Mouse (Mus musculus): ENCODE results near the gene Cap2. TPM values are rescaled to one million over a fixed set of nuclear protein-coding genes. Genes with fewer than 3 reads are reported as not detected.

Gene Cap2
- polyA plus RNA-seq, 1 experiment from 2014 or later = 8.5 TPM

- ATAC-seq (ENCODE audit: insufficient number of reproducible peaks, insufficient read depth, low FRiP score, low read depth) = no peak
- H3K4me2 ChIP-seq (replicated peaks; ENCODE audit: low read depth, low read length) = no peak overlapping the region
- H3K27ac ChIP-seq (ENCODE audit: low read length) = no peak overlapping the region
- H3K36me3 ChIP-seq (ENCODE audit: control insufficient read depth, insufficient read depth, low read length) = no peaks in the 10 kb centered on the region
- 67% methylated on average over 4 of the region's 4 CpGs for WGBS
- no peak overlapping the region for H3K9ac ChIP-seq (replicated peaks; ENCODE audit: low read depth, low read length)
- H3K27me3 ChIP-seq (ENCODE audit: control insufficient read depth, insufficient read depth, low read length) = no peaks in the 10 kb centered on the region
- H3K4me1 ChIP-seq (ENCODE audit: control insufficient read depth, insufficient read depth, low read length) = no peaks in the 10 kb centered on the region
- no peaks in the 10 kb centered on the region for H3K9me3 ChIP-seq (ENCODE audit: control insufficient read depth, low read depth, low read length)
- no peak overlapping the region for H3K4me3 ChIP-seq (ENCODE audit: low read depth, low read length)
Measured at GRCm38 (mm10) chr13:46517211-46517685, 15.6 kb downstream of the Cap2 start.

GRCm38 (mm10) chr13:46521482-46521881 lies 19.8 kb downstream of the Cap2 start:
- Histone ChIP-seq H3K27ac (ENCODE audit: low read length) (no peak overlapping the region), H3K9me3 (ENCODE audit: control insufficient read depth, low read depth, low read length) (no peaks in the 10 kb centered on the region), H3K36me3 (ENCODE audit: control insufficient read depth, insufficient read depth, low read length) (no peaks in the 10 kb centered on the region), H3K4me2 (replicated peaks; ENCODE audit: low read depth, low read length) (no peak overlapping the region), H3K27me3 (ENCODE audit: control insufficient read depth, insufficient read depth, low read length) (no peaks in the 10 kb centered on the region), H3K4me3 (ENCODE audit: low read depth, low read length) (no peak overlapping the region), H3K4me1 (ENCODE audit: control insufficient read depth, insufficient read depth, low read length) (no peaks in the 10 kb centered on the region), H3K9ac (replicated peaks; ENCODE audit: low read depth, low read length) (no peak overlapping the region)
- WGBS = 79% methylated on average over 1 of the region's 1 CpGs
- no peak for ATAC-seq (ENCODE audit: insufficient number of reproducible peaks, insufficient read depth, low FRiP score, low read depth)

DNA sequence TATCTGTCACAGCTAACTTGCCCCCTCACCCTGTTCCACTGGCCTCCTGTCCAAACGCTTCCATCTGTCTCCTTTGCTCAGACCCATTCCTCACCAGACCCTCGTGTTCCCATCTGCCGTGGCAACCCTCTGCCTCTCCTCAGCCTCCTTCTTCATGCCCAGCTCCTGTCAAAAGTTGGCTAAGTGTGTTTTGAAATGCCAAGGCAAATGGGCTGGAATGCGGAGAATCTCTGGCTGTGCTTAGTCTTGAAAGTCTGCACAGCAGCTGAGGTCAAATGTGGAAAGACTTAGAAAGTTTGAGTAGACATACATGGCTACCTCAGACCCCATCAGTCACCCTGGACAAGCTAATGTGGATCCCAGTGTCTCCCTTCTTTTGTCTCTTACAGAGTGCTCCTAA lies 21.1 kb downstream of the Cap2 start:
- no peak overlapping the region for H3K4me3 ChIP-seq (ENCODE audit: low read depth, low read length)
- ATAC-seq (ENCODE audit: insufficient number of reproducible peaks, insufficient read depth, low FRiP score, low read depth) = no peak
- H3K27ac ChIP-seq (ENCODE audit: low read length) = no peak overlapping the region
- H3K27me3 ChIP-seq (ENCODE audit: control insufficient read depth, insufficient read depth, low read length) = no peaks in the 10 kb centered on the region
- H3K4me2 ChIP-seq (replicated peaks; ENCODE audit: low read depth, low read length) = no peak overlapping the region
- H3K36me3 ChIP-seq (ENCODE audit: control insufficient read depth, insufficient read depth, low read length) = no peaks in the 10 kb centered on the region
- no peaks in the 10 kb centered on the region for H3K4me1 ChIP-seq (ENCODE audit: control insufficient read depth, insufficient read depth, low read length)
- 33% methylated on average over 4 of the region's 4 CpGs for WGBS
- no peaks in the 10 kb centered on the region for H3K9me3 ChIP-seq (ENCODE audit: control insufficient read depth, low read depth, low read length)
- H3K9ac ChIP-seq (replicated peaks; ENCODE audit: low read depth, low read length) = no peak overlapping the region

- Histone ChIP-seq H3K4me2 (replicated peaks; ENCODE audit: low read depth, low read length) (no peak overlapping the region), H3K9ac (replicated peaks; ENCODE audit: low read depth, low read length) (no peak overlapping the region), H3K9me3 (ENCODE audit: control insufficient read depth, low read depth, low read length) (no peaks in the 10 kb centered on the region), H3K4me1 (ENCODE audit: control insufficient read depth, insufficient read depth, low read length) (no peaks in the 10 kb centered on the region), H3K27me3 (ENCODE audit: control insufficient read depth, insufficient read depth, low read length) (no peaks in the 10 kb centered on the region), H3K4me3 (ENCODE audit: low read depth, low read length) (no peak overlapping the region), H3K27ac (ENCODE audit: low read length) (no peak overlapping the region), H3K36me3 (ENCODE audit: control insufficient read depth, insufficient read depth, low read length) (no peaks in the 10 kb centered on the region)
- ATAC-seq (ENCODE audit: insufficient number of reproducible peaks, insufficient read depth, low FRiP score, low read depth) = no peak
- 30% methylated on average over 5 of the region's 5 CpGs for WGBS
Measured at GRCm38 (mm10) chr13:46523235-46523634, 21.6 kb downstream of the Cap2 start.

- H3K4me3 ChIP-seq (ENCODE audit: low read depth, low read length) = no peak overlapping the region
- ATAC-seq (ENCODE audit: insufficient number of reproducible peaks, insufficient read depth, low FRiP score, low read depth) = no peak
- H3K9ac ChIP-seq (replicated peaks; ENCODE audit: low read depth, low read length) = no peak overlapping the region
- 75% methylated on average over 12 of the region's 12 CpGs for WGBS
- H3K4me2 ChIP-seq (replicated peaks; ENCODE audit: low read depth, low read length) = no peak overlapping the region
- no peaks in the 10 kb centered on the region for H3K36me3 ChIP-seq (ENCODE audit: control insufficient read depth, insufficient read depth, low read length)
- H3K27ac ChIP-seq (ENCODE audit: low read length) = no peak overlapping the region
- H3K9me3 ChIP-seq (ENCODE audit: control insufficient read depth, low read depth, low read length) = no peaks in the 10 kb centered on the region
- no peaks in the 10 kb centered on the region for H3K27me3 ChIP-seq (ENCODE audit: control insufficient read depth, insufficient read depth, low read length)
- no peaks in the 10 kb centered on the region for H3K4me1 ChIP-seq (ENCODE audit: control insufficient read depth, insufficient read depth, low read length)
Measured at GRCm38 (mm10) chr13:46523712-46524111, 22.1 kb downstream of the Cap2 start.

GRCm38 (mm10) chr13:46525295-46526255 lies 23.9 kb downstream of the Cap2 start:
- no peaks in the 10 kb centered on the region for H3K9me3 ChIP-seq (ENCODE audit: control insufficient read depth, low read depth, low read length)
- no peak overlapping the region for H3K4me3 ChIP-seq (ENCODE audit: low read depth, low read length)
- no peaks in the 10 kb centered on the region for H3K27me3 ChIP-seq (ENCODE audit: control insufficient read depth, insufficient read depth, low read length)
- H3K4me1 ChIP-seq (ENCODE audit: control insufficient read depth, insufficient read depth, low read length) = no peaks in the 10 kb centered on the region
- no peaks in the 10 kb centered on the region for H3K36me3 ChIP-seq (ENCODE audit: control insufficient read depth, insufficient read depth, low read length)
- 85% methylated on average over 18 of the region's 18 CpGs for WGBS
- H3K9ac ChIP-seq (replicated peaks; ENCODE audit: low read depth, low read length) = no peak overlapping the region
- no peak for ATAC-seq (ENCODE audit: insufficient number of reproducible peaks, insufficient read depth, low FRiP score, low read depth)
- no peak overlapping the region for H3K27ac ChIP-seq (ENCODE audit: low read length)
- no peak overlapping the region for H3K4me2 ChIP-seq (replicated peaks; ENCODE audit: low read depth, low read length)

- Histone ChIP-seq H3K27ac (ENCODE audit: low read length) (no peak overlapping the region), H3K4me1 (ENCODE audit: control insufficient read depth, insufficient read depth, low read length) (no peaks in the 10 kb centered on the region), H3K4me3 (ENCODE audit: low read depth, low read length) (no peak overlapping the region), H3K9ac (replicated peaks; ENCODE audit: low read depth, low read length) (no peak overlapping the region), H3K27me3 (ENCODE audit: control insufficient read depth, insufficient read depth, low read length) (no peaks in the 10 kb centered on the region), H3K4me2 (replicated peaks; ENCODE audit: low read depth, low read length) (no peak overlapping the region), H3K36me3 (ENCODE audit: control insufficient read depth, insufficient read depth, low read length) (no peaks in the 10 kb centered on the region), H3K9me3 (ENCODE audit: control insufficient read depth, low read depth, low read length) (no peaks in the 10 kb centered on the region)
- 74% methylated on average over 3 of the region's 3 CpGs for WGBS
- no peak for ATAC-seq (ENCODE audit: insufficient number of reproducible peaks, insufficient read depth, low FRiP score, low read depth)
Measured at GRCm38 (mm10) chr13:46526645-46527044, 25.0 kb downstream of the Cap2 start.

- H3K4me2 ChIP-seq (replicated peaks; ENCODE audit: low read depth, low read length) = no peak overlapping the region
- H3K4me3 ChIP-seq (ENCODE audit: low read depth, low read length) = no peak overlapping the region
- no peaks in the 10 kb centered on the region for H3K36me3 ChIP-seq (ENCODE audit: control insufficient read depth, insufficient read depth, low read length)
- no peak for ATAC-seq (ENCODE audit: insufficient number of reproducible peaks, insufficient read depth, low FRiP score, low read depth)
- H3K9ac ChIP-seq (replicated peaks; ENCODE audit: low read depth, low read length) = no peak overlapping the region
- H3K27ac ChIP-seq (ENCODE audit: low read length) = no peak overlapping the region
- H3K9me3 ChIP-seq (ENCODE audit: control insufficient read depth, low read depth, low read length) = no peaks in the 10 kb centered on the region
- no peaks in the 10 kb centered on the region for H3K27me3 ChIP-seq (ENCODE audit: control insufficient read depth, insufficient read depth, low read length)
- 90% methylated on average over 5 of the region's 5 CpGs for WGBS
- H3K4me1 ChIP-seq (ENCODE audit: control insufficient read depth, insufficient read depth, low read length) = no peaks in the 10 kb centered on the region
Measured at GRCm38 (mm10) chr13:46527340-46527739, 25.7 kb downstream of the Cap2 start.

All from stomach, embryonic 14.5 days (tissue).